Mouse (Mus musculus): ENCODE data around the gene Smad3. TPM values are rescaled to one million over a fixed set of nuclear protein-coding genes. Genes with fewer than 3 reads are reported as not detected.

The Smad3 gene
- polyA plus RNA-seq, 1 experiment from 2014 or later = 9.7 TPM

DNA sequence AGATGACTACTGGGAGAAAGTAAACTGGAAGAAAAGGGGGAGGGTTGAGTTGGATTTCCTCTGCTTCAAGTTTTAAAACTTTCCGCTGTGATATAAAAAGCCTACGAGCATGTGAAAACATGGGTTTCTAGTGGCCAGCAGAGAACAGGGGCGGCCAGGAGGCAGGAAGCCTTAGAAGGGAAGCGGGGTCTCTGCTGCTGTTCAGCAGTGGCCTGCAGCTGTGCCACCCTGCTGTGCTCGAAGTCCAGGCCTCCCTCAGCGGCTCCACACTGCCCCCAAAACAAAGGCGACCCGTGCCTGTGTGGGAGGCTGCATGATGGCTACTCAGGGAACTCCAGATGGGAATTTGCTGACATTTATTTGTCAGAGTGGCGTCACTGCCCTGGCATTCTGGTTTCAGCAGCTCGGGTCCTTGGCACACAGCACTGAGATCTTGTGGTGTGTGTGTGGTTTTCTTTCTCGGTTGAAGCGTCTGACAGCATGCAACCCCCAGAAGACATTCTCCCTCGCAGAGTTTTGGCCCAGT, 146.9 kb downstream of the Smad3 start:
- ATAC-seq (replicated peaks; ENCODE audit: insufficient number of reproducible peaks, low FRiP score, low TSS enrichment) = no peak
- H3K4me3 ChIP-seq (ENCODE audit: low read depth, low read length) = no peak overlapping the region
- no peaks in the 10 kb centered on the region for H3K27me3 ChIP-seq (ENCODE audit: control insufficient read depth, insufficient read depth, low read length)
- H3K27ac ChIP-seq (ENCODE audit: low read depth, low read length) = no peak overlapping the region
- no peaks in the 10 kb centered on the region for H3K36me3 ChIP-seq (ENCODE audit: control insufficient read depth, insufficient read depth, low read length)
- peaks cover 28% of the 10 kb centered on the region for H3K4me1 ChIP-seq (ENCODE audit: control insufficient read depth, insufficient read depth, low read length)
- peak overlapping the region; percentile 4; the same call in 1 of the 2 replicates for H3K4me2 ChIP-seq
- 0 out of 2 replicates have a peak overlapping the region, but pooled peaks have one; percentile 12 for H3K9ac ChIP-seq (ENCODE audit: low read depth, low read length)
- WGBS (ENCODE audit: insufficient replicate concordance) = 33% methylated on average over 13 of the region's 13 CpGs
- H3K9me3 ChIP-seq (replicated peaks; ENCODE audit: control insufficient read depth, low read length) = no peaks in the 10 kb centered on the region

GRCm38 (mm10) chr9:63610231-63610630, 147.6 kb downstream of the Smad3 start:
- H3K4me3 ChIP-seq (ENCODE audit: low read depth, low read length) = no peak overlapping the region
- no peak overlapping the region for H3K9ac ChIP-seq (ENCODE audit: low read depth, low read length)
- 90% methylated on average over 6 of the region's 6 CpGs for WGBS (ENCODE audit: insufficient replicate concordance)
- H3K36me3 ChIP-seq (ENCODE audit: control insufficient read depth, insufficient read depth, low read length) = no peaks in the 10 kb centered on the region
- H3K9me3 ChIP-seq (replicated peaks; ENCODE audit: control insufficient read depth, low read length) = no peaks in the 10 kb centered on the region
- no peak for ATAC-seq (replicated peaks; ENCODE audit: insufficient number of reproducible peaks, low FRiP score, low TSS enrichment)
- no peaks in the 10 kb centered on the region for H3K27me3 ChIP-seq (ENCODE audit: control insufficient read depth, insufficient read depth, low read length)
- no peak overlapping the region for H3K27ac ChIP-seq (ENCODE audit: low read depth, low read length)
- H3K4me2 ChIP-seq = no peak overlapping the region
- peaks cover 33% of the 10 kb centered on the region for H3K4me1 ChIP-seq (ENCODE audit: control insufficient read depth, insufficient read depth, low read length)

DNA sequence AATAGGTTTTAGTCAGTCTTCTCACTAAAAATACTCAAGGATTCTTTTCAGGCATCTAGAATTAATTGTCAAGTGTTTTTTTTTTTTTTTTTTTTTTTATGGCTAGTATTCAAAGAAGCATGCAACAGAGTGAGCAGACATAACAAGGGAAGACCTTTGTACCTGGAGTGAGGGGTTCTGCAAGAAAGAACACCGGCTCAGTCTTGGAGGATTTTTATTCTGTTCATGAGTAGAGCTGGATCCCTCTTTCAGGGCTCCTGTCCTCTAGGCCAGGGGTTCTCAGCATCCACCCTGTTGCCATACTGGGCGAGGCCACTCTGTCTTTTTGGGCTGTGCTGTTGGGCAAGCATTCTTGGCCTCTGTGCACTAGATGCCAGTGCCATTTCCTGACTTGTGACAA, 148.0 kb downstream of the Smad3 start:
- Histone ChIP-seq H3K27ac (ENCODE audit: low read depth, low read length) (no peak overlapping the region), H3K4me3 (ENCODE audit: low read depth, low read length) (no peak overlapping the region), H3K9me3 (replicated peaks; ENCODE audit: control insufficient read depth, low read length) (no peaks in the 10 kb centered on the region), H3K27me3 (ENCODE audit: control insufficient read depth, insufficient read depth, low read length) (no peaks in the 10 kb centered on the region), H3K36me3 (ENCODE audit: control insufficient read depth, insufficient read depth, low read length) (no peaks in the 10 kb centered on the region), H3K9ac (ENCODE audit: low read depth, low read length) (no peak overlapping the region), H3K4me2 (no peak overlapping the region), H3K4me1 (ENCODE audit: control insufficient read depth, insufficient read depth, low read length) (peaks cover 33% of the 10 kb centered on the region)
- no peak for ATAC-seq (replicated peaks; ENCODE audit: insufficient number of reproducible peaks, low FRiP score, low TSS enrichment)
- whole genome bisulfite sequencing (ENCODE audit: insufficient replicate concordance) = 92% methylated on average over 2 of the region's 2 CpGs

DNA sequence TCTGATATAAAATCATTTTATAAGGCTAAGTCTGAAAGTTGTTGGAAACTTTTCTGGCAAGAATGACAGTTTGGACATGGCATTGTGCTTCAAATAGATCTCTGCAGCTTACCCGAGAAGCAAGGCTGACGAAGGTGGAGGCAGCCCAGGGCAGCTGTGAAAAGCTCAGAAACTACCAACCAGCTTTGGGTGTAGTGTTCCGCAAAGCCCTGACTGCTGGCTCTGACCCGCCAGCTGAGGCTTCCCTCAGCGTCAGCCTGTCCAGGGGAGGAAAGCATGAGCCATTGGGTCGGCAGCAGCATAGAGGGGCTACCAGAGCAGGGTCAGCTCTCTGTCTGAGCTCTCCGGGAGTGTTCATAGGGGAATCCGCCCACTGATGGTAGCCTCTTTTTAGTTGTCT, 148.5 kb downstream of the Smad3 start:
- Histone ChIP-seq H3K36me3 (ENCODE audit: control insufficient read depth, insufficient read depth, low read length) (no peaks in the 10 kb centered on the region), H3K4me2 (no peak overlapping the region), H3K4me1 (ENCODE audit: control insufficient read depth, insufficient read depth, low read length) (peaks cover 37% of the 10 kb centered on the region), H3K9me3 (replicated peaks; ENCODE audit: control insufficient read depth, low read length) (no peaks in the 10 kb centered on the region), H3K4me3 (ENCODE audit: low read depth, low read length) (no peak overlapping the region), H3K27ac (ENCODE audit: low read depth, low read length) (no peak overlapping the region), H3K9ac (ENCODE audit: low read depth, low read length) (no peak overlapping the region), H3K27me3 (ENCODE audit: control insufficient read depth, insufficient read depth, low read length) (no peaks in the 10 kb centered on the region)
- ATAC-seq (replicated peaks; ENCODE audit: insufficient number of reproducible peaks, low FRiP score, low TSS enrichment) = no peak
- WGBS (ENCODE audit: insufficient replicate concordance) = 66% methylated on average over 8 of the region's 8 CpGs

DNA sequence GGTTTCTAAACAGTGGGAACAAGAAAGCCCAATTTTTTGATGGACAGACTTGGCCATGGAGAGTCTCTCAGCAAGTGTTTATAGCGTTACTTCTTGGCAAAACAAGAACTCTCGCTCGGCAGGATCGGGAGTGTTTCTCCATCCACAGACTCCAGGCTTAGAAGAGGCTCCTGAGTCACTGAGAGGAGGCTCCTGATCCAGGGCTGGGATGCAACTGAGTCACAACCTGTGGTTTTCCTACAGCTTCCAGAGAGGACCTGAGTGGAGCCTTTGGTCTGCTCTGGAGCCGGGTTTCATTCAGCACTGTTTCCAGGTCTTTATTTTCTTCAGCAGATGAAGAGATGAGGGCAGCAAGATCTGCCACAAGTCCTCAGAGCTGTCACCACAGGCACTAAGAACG, 149.8 kb downstream of the Smad3 start:
- no peak for ATAC-seq (replicated peaks; ENCODE audit: insufficient number of reproducible peaks, low FRiP score, low TSS enrichment)
- 74% methylated on average over 6 of the region's 6 CpGs for WGBS (ENCODE audit: insufficient replicate concordance)
- no peak overlapping the region for H3K4me2 ChIP-seq
- H3K9me3 ChIP-seq (replicated peaks; ENCODE audit: control insufficient read depth, low read length) = no peaks in the 10 kb centered on the region
- no peak overlapping the region for H3K27ac ChIP-seq (ENCODE audit: low read depth, low read length)
- H3K4me3 ChIP-seq (ENCODE audit: low read depth, low read length) = no peak overlapping the region
- no peaks in the 10 kb centered on the region for H3K27me3 ChIP-seq (ENCODE audit: control insufficient read depth, insufficient read depth, low read length)
- no peak overlapping the region for H3K9ac ChIP-seq (ENCODE audit: low read depth, low read length)
- no peaks in the 10 kb centered on the region for H3K36me3 ChIP-seq (ENCODE audit: control insufficient read depth, insufficient read depth, low read length)
- H3K4me1 ChIP-seq (ENCODE audit: control insufficient read depth, insufficient read depth, low read length) = peaks cover 41% of the 10 kb centered on the region

- no peak overlapping the region for H3K27ac ChIP-seq (ENCODE audit: low read depth, low read length)
- H3K36me3 ChIP-seq (ENCODE audit: control insufficient read depth, insufficient read depth, low read length) = no peaks in the 10 kb centered on the region
- H3K9ac ChIP-seq (ENCODE audit: low read depth, low read length) = no peak overlapping the region
- no peak overlapping the region for H3K4me3 ChIP-seq (ENCODE audit: low read depth, low read length)
- 76% methylated on average over 2 of the region's 2 CpGs for WGBS (ENCODE audit: insufficient replicate concordance)
- no peak for ATAC-seq (replicated peaks; ENCODE audit: insufficient number of reproducible peaks, low FRiP score, low TSS enrichment)
- H3K4me1 ChIP-seq (ENCODE audit: control insufficient read depth, insufficient read depth, low read length) = peaks cover 29% of the 10 kb centered on the region
- no peaks in the 10 kb centered on the region for H3K27me3 ChIP-seq (ENCODE audit: control insufficient read depth, insufficient read depth, low read length)
- no peak overlapping the region for H3K4me2 ChIP-seq
- H3K9me3 ChIP-seq (replicated peaks; ENCODE audit: control insufficient read depth, low read length) = no peaks in the 10 kb centered on the region
Measured at GRCm38 (mm10) chr9:63606594-63606993, 151.2 kb downstream of the Smad3 start.

DNA sequence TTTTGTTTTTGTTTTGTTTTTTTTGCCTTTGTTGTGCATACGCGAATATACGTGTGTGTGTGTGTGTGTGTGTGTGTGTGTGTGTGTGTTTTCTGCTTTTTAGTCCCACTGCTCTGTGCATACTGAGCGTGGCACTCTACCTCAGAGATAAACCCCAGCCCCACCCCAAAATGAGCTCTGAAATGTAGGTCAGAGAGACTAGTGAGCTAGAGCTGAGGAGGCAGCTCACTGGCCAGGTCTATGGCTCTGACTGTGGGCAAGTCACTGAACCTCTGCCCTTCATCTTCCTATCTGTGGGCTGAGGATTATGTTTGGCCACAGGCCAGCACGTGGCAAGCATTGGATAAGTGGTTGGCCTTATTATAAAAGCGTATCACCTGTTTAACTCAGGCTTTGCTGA, 153.9 kb downstream of the Smad3 start:
- Histone ChIP-seq H3K27ac (ENCODE audit: low read depth, low read length) (no peak overlapping the region), H3K4me2 (peak overlapping the region; percentile 76), H3K9ac (ENCODE audit: low read depth, low read length) (peak overlapping the region; percentile 2; the same call in 1 of the 2 replicates), H3K4me3 (ENCODE audit: low read depth, low read length) (peak overlapping the region; percentile 96), H3K4me1 (ENCODE audit: control insufficient read depth, insufficient read depth, low read length) (peaks cover 19% of the 10 kb centered on the region), H3K36me3 (ENCODE audit: control insufficient read depth, insufficient read depth, low read length) (no peaks in the 10 kb centered on the region), H3K27me3 (ENCODE audit: control insufficient read depth, insufficient read depth, low read length) (no peaks in the 10 kb centered on the region), H3K9me3 (replicated peaks; ENCODE audit: control insufficient read depth, low read length) (no peaks in the 10 kb centered on the region)
- WGBS (ENCODE audit: insufficient replicate concordance) = 46% methylated on average over 6 of the region's 6 CpGs
- no peak for ATAC-seq (replicated peaks; ENCODE audit: insufficient number of reproducible peaks, low FRiP score, low TSS enrichment)

DNA sequence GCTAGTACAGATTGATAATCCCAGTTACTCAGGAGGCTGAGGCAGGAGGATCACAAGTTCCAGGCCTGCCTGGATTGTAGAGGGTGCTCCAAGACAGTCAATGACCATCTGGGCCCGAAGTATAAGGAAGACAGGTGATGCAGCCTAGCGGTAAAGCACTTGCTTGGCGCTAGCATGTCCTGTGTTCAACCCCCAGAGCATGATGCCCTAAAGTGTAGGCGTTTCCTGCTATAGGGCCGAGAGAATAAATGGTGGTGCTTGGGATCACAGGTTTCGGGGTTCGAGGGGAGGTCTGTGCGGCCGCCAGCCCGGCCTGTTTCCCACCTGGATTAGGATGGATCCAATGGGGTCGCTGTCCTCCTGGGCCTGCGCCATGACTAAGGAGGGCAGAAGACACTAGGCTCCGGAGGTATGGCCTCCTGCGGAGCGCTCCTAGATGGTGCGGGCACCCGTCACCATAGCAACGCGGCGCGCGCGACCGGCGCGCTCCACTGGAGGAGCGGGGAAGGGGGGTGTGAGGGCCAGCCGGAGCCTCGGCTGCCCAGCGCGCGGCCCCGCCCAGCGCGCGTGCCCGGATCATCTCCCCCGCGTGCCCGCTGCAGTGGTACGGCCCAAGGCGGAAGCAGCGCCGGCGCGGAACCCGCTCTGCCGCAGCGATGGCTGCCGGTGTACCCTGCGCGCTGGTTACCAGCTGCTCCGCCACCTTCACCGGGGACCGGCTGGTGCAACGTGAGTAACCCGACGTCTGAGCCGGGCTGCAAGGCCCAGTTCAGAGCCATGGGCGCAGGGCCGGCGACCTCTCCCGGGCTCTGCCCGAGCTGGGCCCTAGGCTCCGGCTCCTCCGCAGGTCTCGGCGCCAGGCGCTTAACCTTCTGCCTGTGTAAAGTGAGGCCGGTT, 155.5 kb downstream of the Smad3 start, which contains the start of the genes Iqch and Aagab:
Iqch (minus strand) TSS at position 451 of the 897 bp plus-strand sequence.
Aagab (plus strand) TSS at position 618 of the 897 bp plus-strand sequence.
- peak within 1 kb of the TSS; percentile 76 for H3K4me2 ChIP-seq
- WGBS (ENCODE audit: insufficient replicate concordance) = 2% methylated on average over 69 of the region's 70 CpGs

More for the DNA sequence above, 155.5 kb downstream of the Smad3 start, which contains the start of the genes Iqch and Aagab:
- peak; percentile 96 for ATAC-seq (replicated peaks; ENCODE audit: insufficient number of reproducible peaks, low FRiP score, low TSS enrichment)
- H3K9me3 ChIP-seq (replicated peaks; ENCODE audit: control insufficient read depth, low read length) = no peaks in the 10 kb centered on the region
- H3K4me1 ChIP-seq (ENCODE audit: control insufficient read depth, insufficient read depth, low read length) = peaks cover 19% of the 10 kb centered on the region
- H3K36me3 ChIP-seq (ENCODE audit: control insufficient read depth, insufficient read depth, low read length) = no peaks in the 10 kb centered on the region
- peak within 1 kb of the TSS; percentile 96 for H3K4me3 ChIP-seq (ENCODE audit: low read depth, low read length)
- no peaks in the 10 kb centered on the region for H3K27me3 ChIP-seq (ENCODE audit: control insufficient read depth, insufficient read depth, low read length)
- H3K9ac ChIP-seq (ENCODE audit: low read depth, low read length) = peak within 1 kb of the TSS; percentile 90
- 0 out of 2 replicates have a peak within 1 kb of the TSS, but pooled peaks have one; percentile 22 for H3K27ac ChIP-seq (ENCODE audit: low read depth, low read length)
